In the genomic region with DNA sequence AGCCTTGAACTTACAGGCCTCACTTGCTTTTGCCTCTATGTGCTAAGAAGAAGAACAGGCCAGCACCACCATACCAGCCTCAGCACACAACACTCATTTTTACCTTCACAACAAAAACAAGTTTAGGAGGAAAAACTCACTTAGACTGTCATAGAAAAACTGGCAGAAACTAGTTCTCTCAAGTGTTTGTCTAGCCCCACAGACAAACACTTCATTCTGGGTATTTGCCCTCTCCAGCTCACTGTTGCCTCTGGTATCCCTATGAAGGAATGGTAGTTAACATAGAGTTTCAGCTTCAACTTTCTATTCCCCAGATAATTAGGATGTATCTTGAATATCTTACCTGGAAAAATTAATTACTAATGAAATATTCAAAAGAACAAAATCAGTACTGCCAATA, we compare ENCODE assay signal across 26 mouse cellular contexts.
DNase-seq lines count a peak whose midpoint lies in the region; ATAC-seq and TF ChIP-seq lines count a peak whose summit lies in the region.
"Had no signal": no experiment of that assay in that cellular context is flagged by ENCODE, and none has a peak within 500 bp of the region (broad histone marks: within the 10 kb centered on the region; RNA-seq: fewer than 3 reads in every experiment).

No protein-coding gene starts in this region.

- H3K27me3 ChIP-seq in lung, embryonic 14.5 days (ENCODE audit: insufficient read depth, low read length): peaks cover 4% of the 10 kb centered on the region; the same call in 1 of the 2 replicates
- no peaks in the 10 kb centered on the region for H3K27me3 ChIP-seq in lung, postnatal 0 days (replicated peaks; ENCODE audit: insufficient read depth, low read length)
- H3K27me3 ChIP-seq: CH12.LX; embryonic facial prominence, embryonic 12.5 days had no signal

- H3K4me2 ChIP-seq in lung, embryonic 14.5 days: no peak overlapping the region
- H3K4me2 ChIP-seq in lung, postnatal 0 days (replicated peaks; ENCODE audit: low read depth, low read length): no peak overlapping the region
- H3K4me2 ChIP-seq: embryonic facial prominence, embryonic 12.5 days; forebrain, embryonic 13.5 days; forebrain, embryonic 15.5 days had no signal

- no peaks in the 10 kb centered on the region for H3K9me3 ChIP-seq in lung, embryonic 14.5 days (ENCODE audit: low read depth, low read length)
- H3K9me3 ChIP-seq in lung, postnatal 0 days (ENCODE audit: low read length): no peaks in the 10 kb centered on the region
- H3K9me3 ChIP-seq: embryonic facial prominence, embryonic 10.5 days; embryonic facial prominence, embryonic 12.5 days; forebrain, embryonic 13.5 days; forebrain, embryonic 15.5 days; G1E had no signal

- no peak for ATAC-seq in lung, embryonic 14.5 days (ENCODE audit: insufficient read depth)
- ATAC-seq in lung, postnatal 0 days: peak; percentile 50
- ATAC-seq: activated CD4-positive, CD25-positive, alpha-beta regulatory T cell, adult 4 months; CD4-positive, CD25-positive, alpha-beta regulatory T cell, adult 4 months; forebrain, embryonic 13.5 days; forebrain, embryonic 15.5 days; Patski had no signal

- no peaks in the 10 kb centered on the region for H3K4me1 ChIP-seq in lung, embryonic 14.5 days (ENCODE audit: insufficient read depth)
- H3K4me1 ChIP-seq in lung, postnatal 0 days (ENCODE audit: insufficient read depth, low read depth, low read length): no peaks in the 10 kb centered on the region
- no peaks in the 10 kb centered on the region for H3K4me1 ChIP-seq in lung, adult 2 months (ENCODE audit: control insufficient read depth, insufficient read depth, low read length)

- H3K9ac ChIP-seq in lung, embryonic 14.5 days: no peak overlapping the region
- no peak overlapping the region for H3K9ac ChIP-seq in lung, postnatal 0 days (replicated peaks; ENCODE audit: low read depth)
- H3K9ac ChIP-seq: embryonic facial prominence, embryonic 12.5 days; forebrain, embryonic 13.5 days; forebrain, embryonic 15.5 days had no signal

- peak; percentile 40 for DNase-seq in lung, embryonic 14.5 days
- no peak for DNase-seq in lung, postnatal 4 days
- peak; percentile 31 for DNase-seq in lung, postnatal 0 days (ENCODE audit: low spot score)
- DNase-seq in lung, adult 2 months: no peak
- peak; percentile 2 for DNase-seq in lung, postnatal 14 days
- DNase-seq in lung, postnatal 36 days: peak; percentile 45
- no peak for DNase-seq in left cerebral cortex, adult 18-20 months (ENCODE audit: low spot score in 2 of 2)
- DNase-seq: adrenal gland, adult 8-10 months; adrenal gland, postnatal 14 days; adrenal gland, postnatal 36 days; B cell, adult 2 months; cerebellum, adult 11-12 months; cerebellum, adult 2 months; cerebellum, adult 9-10 months; cerebellum, postnatal 10 days; cerebellum, postnatal 25 days; embryo, embryonic 11 days had no signal

- TF ChIP-seq EP300 in lung, postnatal 0 days (IDR thresholded peaks at IDR 0.05): no peak; the same call in 1 of the 2 replicates

- H3K4me3 ChIP-seq in lung, embryonic 14.5 days (ENCODE audit: low read depth, low read length): no peak overlapping the region
- no peak overlapping the region for H3K4me3 ChIP-seq in lung, postnatal 0 days (ENCODE audit: low read depth, low read length)
- no peak overlapping the region for H3K4me3 ChIP-seq in lung, adult 2 months (replicated peaks; ENCODE audit: extremely low read depth, low read depth, low read length)
- H3K4me3 ChIP-seq: embryonic facial prominence, embryonic 10.5 days; embryonic facial prominence, embryonic 12.5 days; forebrain, embryonic 13.5 days; forebrain, embryonic 15.5 days had no signal

- TF ChIP-seq POLR2A in lung, adult 2 months (IDR thresholded peaks at IDR 0.05; ENCODE audit: borderline replicate concordance, extremely low read depth, low read depth, low read length): no peak

- no peaks in the 10 kb centered on the region for H3K36me3 ChIP-seq in lung, embryonic 14.5 days (ENCODE audit: insufficient read depth)
- no peaks in the 10 kb centered on the region for H3K36me3 ChIP-seq in lung, postnatal 0 days (ENCODE audit: insufficient read depth, low read length)
- H3K36me3 ChIP-seq: embryonic facial prominence, embryonic 10.5 days; embryonic facial prominence, embryonic 12.5 days; forebrain, embryonic 15.5 days; G1E had no signal

- no peak for TF ChIP-seq CTCF in lung, embryonic 14.5 days (IDR thresholded peaks at IDR 0.05; ENCODE audit: low read depth)
- no peak for TF ChIP-seq CTCF in lung, postnatal 0 days (IDR thresholded peaks at IDR 0.05)
- TF ChIP-seq CTCF in lung, adult 2 months (IDR thresholded peaks at IDR 0.05; ENCODE audit: insufficient read depth, low read length): no peak

- H3K27ac ChIP-seq in lung, embryonic 14.5 days (ENCODE audit: low read depth): no peak overlapping the region
- no peak overlapping the region for H3K27ac ChIP-seq in lung, postnatal 0 days (ENCODE audit: low read length)
- H3K27ac ChIP-seq: embryonic facial prominence, embryonic 10.5 days; embryonic facial prominence, embryonic 12.5 days; forebrain, embryonic 13.5 days; forebrain, embryonic 15.5 days had no signal

Comparison
In these comparisons a context has a peak if more than half of its experiments do, and no peak if none do; other contexts are left out.
1. DNase-seq: peak in lung, embryonic 14.5 days (single experiment), lung, postnatal 0 days (single experiment), lung, postnatal 14 days (single experiment) and lung, postnatal 36 days (single experiment); none in lung, postnatal 4 days (0 of 2), lung, adult 2 months (single experiment) and left cerebral cortex, adult 18-20 months (0 of 2).